Mouse (Mus musculus): ENCODE measurements at regions not wholly inside any gene's neighbourhood (a gene's known extent, or its start where the extent isn't known, plus 50 kb on each side); places are given as distances from the start of the nearest gene placed in this dataset.

DNA sequence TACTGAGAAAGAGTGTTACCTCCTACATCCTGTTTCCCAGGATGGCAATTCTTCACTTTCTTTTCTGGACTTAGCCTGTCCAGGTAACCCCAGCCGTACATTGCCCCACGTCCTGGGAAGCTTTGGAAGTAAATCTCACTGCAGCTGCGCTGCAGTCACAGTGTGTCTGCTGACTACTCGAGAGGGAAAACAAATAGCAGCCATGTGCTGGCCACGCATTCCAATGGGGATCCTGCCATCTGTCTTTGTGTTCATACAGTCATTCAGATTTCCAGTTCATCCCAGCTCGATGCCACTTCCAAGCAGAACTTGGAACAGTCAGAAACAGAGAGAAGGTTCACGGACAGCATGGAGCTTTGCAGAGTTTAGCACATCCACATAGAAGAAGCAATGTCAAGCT is 690.2 kb upstream of the Acvr2a start:
- no peak for TF ChIP-seq CTCF (IDR thresholded peaks at IDR 0.05; ENCODE audit: low read depth, low read length)
- no peak for TF ChIP-seq POLR2A (IDR thresholded peaks at IDR 0.05; ENCODE audit: extremely low read depth, insufficient read depth, low read length)
- 72% methylated on average over 7 of the region's 7 CpGs for WGBS
- no peak overlapping the region for H3K4me3 ChIP-seq (ENCODE audit: insufficient read depth, low read depth, low read length)
- no peaks in the 10 kb centered on the region for H3K36me3 ChIP-seq (ENCODE audit: control insufficient read depth, insufficient read depth, low read length)
- no peaks in the 10 kb centered on the region for H3K79me2 ChIP-seq (ENCODE audit: control insufficient read depth, insufficient read depth, low read length)
- no peaks in the 10 kb centered on the region for H3K27me3 ChIP-seq (ENCODE audit: control insufficient read depth, insufficient read depth, low read length)
- H3K27ac ChIP-seq (replicated peaks; ENCODE audit: insufficient read depth, low read depth, low read length): no peak overlapping the region
- no peak overlapping the region for H3K9ac ChIP-seq (ENCODE audit: low read depth, low read length)
- no peak for DNase-seq (ENCODE audit: extremely low read depth, low read depth, low spot score)
- H3K4me1 ChIP-seq (ENCODE audit: control insufficient read depth, insufficient read depth, low read length): no peaks in the 10 kb centered on the region

DNA sequence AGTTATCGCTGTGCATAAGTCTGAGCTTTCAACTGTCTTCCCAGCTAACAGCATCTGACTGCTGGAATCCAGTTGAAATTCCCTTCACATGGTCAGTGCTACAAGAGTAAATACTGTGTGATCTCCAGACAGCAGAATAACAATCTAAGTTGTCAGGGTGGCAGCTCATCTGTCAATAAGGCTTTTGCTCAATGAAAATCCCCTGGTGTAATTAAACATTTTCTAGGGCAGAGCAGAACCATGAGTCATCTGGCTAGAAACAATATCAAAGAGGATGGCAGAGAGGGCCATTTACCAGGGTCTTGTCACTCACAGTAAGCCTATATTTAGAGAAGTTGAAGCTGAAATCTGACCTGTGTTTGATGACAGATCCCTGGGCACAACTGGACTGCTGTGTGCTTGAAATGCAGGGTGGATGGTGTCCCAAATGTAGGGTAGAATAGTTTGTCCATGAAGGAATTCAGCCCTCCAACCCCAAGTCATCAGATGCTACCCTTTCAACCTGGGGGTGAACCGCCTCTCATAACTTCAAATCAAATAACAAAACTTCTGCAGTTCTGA is 675.8 kb upstream of the Acvr2a start:
- Histone ChIP-seq H3K27me3 (ENCODE audit: control insufficient read depth, insufficient read depth, low read length) (no peaks in the 10 kb centered on the region), H3K36me3 (ENCODE audit: control insufficient read depth, insufficient read depth, low read length) (no peaks in the 10 kb centered on the region), H3K9ac (ENCODE audit: low read depth, low read length) (no peak overlapping the region), H3K79me2 (ENCODE audit: control insufficient read depth, insufficient read depth, low read length) (no peaks in the 10 kb centered on the region), H3K27ac (replicated peaks; ENCODE audit: insufficient read depth, low read depth, low read length) (no peak overlapping the region), H3K4me3 (ENCODE audit: insufficient read depth, low read depth, low read length) (no peak overlapping the region), H3K4me1 (ENCODE audit: control insufficient read depth, insufficient read depth, low read length) (no peaks in the 10 kb centered on the region)
- no peak for DNase-seq (ENCODE audit: extremely low read depth, low read depth, low spot score)
- WGBS: 93% methylated on average over 2 of the region's 2 CpGs
- TF ChIP-seq CTCF (IDR thresholded peaks at IDR 0.05; ENCODE audit: low read depth, low read length): no peak
- TF ChIP-seq POLR2A (IDR thresholded peaks at IDR 0.05; ENCODE audit: extremely low read depth, insufficient read depth, low read length): no peak

DNA sequence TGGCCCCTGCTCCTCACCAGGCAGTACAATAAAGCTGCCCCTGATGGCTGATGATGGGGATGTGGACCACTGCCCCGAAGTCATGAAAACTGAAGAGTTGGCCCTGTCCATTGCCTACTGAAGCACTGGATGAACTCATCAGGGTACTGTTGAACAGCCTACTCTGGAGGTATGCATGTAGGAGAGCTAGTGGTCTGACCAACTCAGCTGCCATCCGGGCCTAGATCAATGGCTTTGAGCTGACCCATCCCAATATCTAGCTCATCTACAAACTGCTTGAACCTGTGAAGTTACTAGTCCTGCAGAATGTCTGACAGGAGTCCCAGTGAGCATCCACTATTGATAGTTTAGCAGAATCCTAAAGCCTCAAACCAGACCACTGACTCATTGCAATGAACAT is 672.6 kb upstream of the Acvr2a start:
- DNase-seq (ENCODE audit: extremely low read depth, low read depth, low spot score): no peak
- Histone ChIP-seq H3K27ac (replicated peaks; ENCODE audit: insufficient read depth, low read depth, low read length) (no peak overlapping the region), H3K4me1 (ENCODE audit: control insufficient read depth, insufficient read depth, low read length) (no peaks in the 10 kb centered on the region), H3K4me3 (ENCODE audit: insufficient read depth, low read depth, low read length) (no peak overlapping the region), H3K79me2 (ENCODE audit: control insufficient read depth, insufficient read depth, low read length) (no peaks in the 10 kb centered on the region), H3K9ac (ENCODE audit: low read depth, low read length) (no peak overlapping the region), H3K36me3 (ENCODE audit: control insufficient read depth, insufficient read depth, low read length) (no peaks in the 10 kb centered on the region), H3K27me3 (ENCODE audit: control insufficient read depth, insufficient read depth, low read length) (no peaks in the 10 kb centered on the region)
- WGBS: 94% methylated on average over 2 of the region's 2 CpGs
- no peak for TF ChIP-seq POLR2A (IDR thresholded peaks at IDR 0.05; ENCODE audit: extremely low read depth, insufficient read depth, low read length)
- TF ChIP-seq CTCF (IDR thresholded peaks at IDR 0.05; ENCODE audit: low read depth, low read length): no peak

GRCm38 (mm10) chr2:48154706-48155105 is 659.2 kb upstream of the Acvr2a start:
- DNase-seq (ENCODE audit: extremely low read depth, low read depth, low spot score): no peak
- H3K36me3 ChIP-seq (ENCODE audit: control insufficient read depth, insufficient read depth, low read length): no peaks in the 10 kb centered on the region
- no peaks in the 10 kb centered on the region for H3K27me3 ChIP-seq (ENCODE audit: control insufficient read depth, insufficient read depth, low read length)
- 89% methylated on average over 3 of the region's 3 CpGs for WGBS
- no peak overlapping the region for H3K4me3 ChIP-seq (ENCODE audit: insufficient read depth, low read depth, low read length)
- TF ChIP-seq CTCF (IDR thresholded peaks at IDR 0.05; ENCODE audit: low read depth, low read length) (no peak), POLR2A (IDR thresholded peaks at IDR 0.05; ENCODE audit: extremely low read depth, insufficient read depth, low read length) (no peak)
- H3K79me2 ChIP-seq (ENCODE audit: control insufficient read depth, insufficient read depth, low read length): no peaks in the 10 kb centered on the region
- H3K27ac ChIP-seq (replicated peaks; ENCODE audit: insufficient read depth, low read depth, low read length): no peak overlapping the region
- H3K4me1 ChIP-seq (ENCODE audit: control insufficient read depth, insufficient read depth, low read length): no peaks in the 10 kb centered on the region
- no peak overlapping the region for H3K9ac ChIP-seq (ENCODE audit: low read depth, low read length)

- H3K36me3 ChIP-seq (ENCODE audit: control insufficient read depth, insufficient read depth, low read length): no peaks in the 10 kb centered on the region
- WGBS: 55% methylated on average over 1 of the region's 1 CpGs
- no peak overlapping the region for H3K27ac ChIP-seq (replicated peaks; ENCODE audit: insufficient read depth, low read depth, low read length)
- H3K79me2 ChIP-seq (ENCODE audit: control insufficient read depth, insufficient read depth, low read length): no peaks in the 10 kb centered on the region
- no peak for DNase-seq (ENCODE audit: extremely low read depth, low read depth, low spot score)
- TF ChIP-seq POLR2A (IDR thresholded peaks at IDR 0.05; ENCODE audit: extremely low read depth, insufficient read depth, low read length) (no peak), CTCF (IDR thresholded peaks at IDR 0.05; ENCODE audit: low read depth, low read length) (no peak)
- H3K4me1 ChIP-seq (ENCODE audit: control insufficient read depth, insufficient read depth, low read length): no peaks in the 10 kb centered on the region
- H3K27me3 ChIP-seq (ENCODE audit: control insufficient read depth, insufficient read depth, low read length): no peaks in the 10 kb centered on the region
- no peak overlapping the region for H3K4me3 ChIP-seq (ENCODE audit: insufficient read depth, low read depth, low read length)
- H3K9ac ChIP-seq (ENCODE audit: low read depth, low read length): no peak overlapping the region
Observed at GRCm38 (mm10) chr2:48172626-48173025, 641.3 kb upstream of the Acvr2a start.

DNA sequence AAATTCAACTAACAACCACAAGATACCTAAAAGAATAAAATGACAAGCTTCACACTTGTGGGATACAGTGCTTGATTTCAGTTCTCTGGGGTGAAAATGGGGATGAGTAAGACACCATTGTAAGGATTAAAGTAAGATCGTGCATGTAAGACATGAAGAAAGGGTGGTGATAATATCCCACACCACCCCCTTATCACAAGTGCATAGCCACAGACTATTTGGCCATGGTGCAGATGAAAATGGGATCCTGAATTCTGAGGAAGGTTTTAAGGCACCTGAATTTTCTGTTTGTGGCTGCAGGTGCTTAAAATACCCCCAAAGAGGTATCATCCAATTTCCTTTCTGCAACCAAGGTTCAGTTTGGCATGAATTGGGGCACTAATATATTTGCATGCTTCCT is 627.7 kb upstream of the Acvr2a start:
- no peak overlapping the region for H3K4me3 ChIP-seq (ENCODE audit: insufficient read depth, low read depth, low read length)
- no peaks in the 10 kb centered on the region for H3K79me2 ChIP-seq (ENCODE audit: control insufficient read depth, insufficient read depth, low read length)
- no peaks in the 10 kb centered on the region for H3K27me3 ChIP-seq (ENCODE audit: control insufficient read depth, insufficient read depth, low read length)
- no peak overlapping the region for H3K27ac ChIP-seq (replicated peaks; ENCODE audit: insufficient read depth, low read depth, low read length)
- no peaks in the 10 kb centered on the region for H3K36me3 ChIP-seq (ENCODE audit: control insufficient read depth, insufficient read depth, low read length)
- DNase-seq (ENCODE audit: extremely low read depth, low read depth, low spot score): no peak
- WGBS: 92% methylated on average over 1 of the region's 1 CpGs
- no peaks in the 10 kb centered on the region for H3K4me1 ChIP-seq (ENCODE audit: control insufficient read depth, insufficient read depth, low read length)
- no peak for TF ChIP-seq POLR2A (IDR thresholded peaks at IDR 0.05; ENCODE audit: extremely low read depth, insufficient read depth, low read length)
- no peak for TF ChIP-seq CTCF (IDR thresholded peaks at IDR 0.05; ENCODE audit: low read depth, low read length)
- no peak overlapping the region for H3K9ac ChIP-seq (ENCODE audit: low read depth, low read length)
